Mouse (Mus musculus): ENCODE data around the gene Sdf2l1. TPM values are rescaled to one million over a fixed set of nuclear protein-coding genes. Genes with fewer than 3 reads are reported as not detected.

The Sdf2l1 gene
- polyA plus RNA-seq, 1 experiment from 2014 or later = 66.0 TPM

DNA sequence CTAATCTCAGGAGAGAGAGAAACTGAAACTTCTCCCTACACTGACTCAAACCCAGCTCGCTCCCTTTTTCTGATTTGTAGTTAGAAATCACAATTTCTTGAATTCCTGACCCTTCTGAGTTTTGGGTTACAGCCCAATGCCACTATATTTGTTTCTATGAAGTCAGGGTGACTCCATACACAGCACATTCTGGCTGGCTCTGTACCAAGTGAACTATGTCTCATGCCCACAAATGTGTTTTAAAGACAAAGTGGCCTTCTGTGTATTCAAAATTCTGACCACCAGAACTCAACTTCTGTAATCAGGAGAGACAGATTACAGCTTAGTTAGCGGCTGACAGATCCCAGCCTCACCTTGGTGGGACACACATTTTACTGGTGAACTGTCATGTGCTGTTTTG is 22.2 kb upstream of the Sdf2l1 start:
- 95% methylated on average over 2 of the region's 2 CpGs for WGBS
- TF ChIP-seq CTCF (IDR thresholded peaks at IDR 0.05; ENCODE audit: low read depth) = no peak
- Histone ChIP-seq H3K27me3 (ENCODE audit: insufficient read depth, low read length) (no peaks in the 10 kb centered on the region), H3K4me2 (no peak overlapping the region), H3K36me3 (ENCODE audit: insufficient read depth) (peaks cover 63% of the 10 kb centered on the region), H3K9ac (no peak overlapping the region), H3K9me3 (ENCODE audit: low read depth, low read length) (no peaks in the 10 kb centered on the region), H3K4me3 (ENCODE audit: low read depth, low read length) (no peak overlapping the region), H3K4me1 (ENCODE audit: insufficient read depth) (no peaks in the 10 kb centered on the region), H3K27ac (ENCODE audit: low read depth) (no peak overlapping the region)
- no peak for DNase-seq
- no peak for ATAC-seq (ENCODE audit: insufficient read depth)

- Histone ChIP-seq H3K4me1 (ENCODE audit: insufficient read depth) (peaks cover 14% of the 10 kb centered on the region), H3K4me2 (no peak overlapping the region), H3K27me3 (ENCODE audit: insufficient read depth, low read length) (no peaks in the 10 kb centered on the region), H3K9me3 (ENCODE audit: low read depth, low read length) (no peaks in the 10 kb centered on the region), H3K4me3 (ENCODE audit: low read depth, low read length) (no peak overlapping the region), H3K27ac (ENCODE audit: low read depth) (no peak overlapping the region), H3K36me3 (ENCODE audit: insufficient read depth) (peaks cover 41% of the 10 kb centered on the region), H3K9ac (no peak overlapping the region)
- no peak for ATAC-seq (ENCODE audit: insufficient read depth)
- 96% methylated on average over 4 of the region's 4 CpGs for WGBS
- DNase-seq = no peak
- no peak for TF ChIP-seq CTCF (IDR thresholded peaks at IDR 0.05; ENCODE audit: low read depth)
These were observed 19.7 kb upstream of the Sdf2l1 start for GRCm38 (mm10) chr16:17151874-17152273.

- H3K4me2 ChIP-seq = no peak overlapping the region
- DNase-seq (no peak), ATAC-seq (ENCODE audit: insufficient read depth) (no peak)
- no peaks in the 10 kb centered on the region for H3K27me3 ChIP-seq (ENCODE audit: insufficient read depth, low read length)
- H3K27ac ChIP-seq (ENCODE audit: low read depth) = no peak overlapping the region
- 79% methylated on average over 7 of the region's 7 CpGs for WGBS
- H3K9ac ChIP-seq = no peak overlapping the region
- H3K9me3 ChIP-seq (ENCODE audit: low read depth, low read length) = no peaks in the 10 kb centered on the region
- no peak for TF ChIP-seq CTCF (IDR thresholded peaks at IDR 0.05; ENCODE audit: low read depth)
- no peak overlapping the region for H3K4me3 ChIP-seq (ENCODE audit: low read depth, low read length)
- peaks cover 35% of the 10 kb centered on the region for H3K36me3 ChIP-seq (ENCODE audit: insufficient read depth)
- H3K4me1 ChIP-seq (ENCODE audit: insufficient read depth) = peaks cover 14% of the 10 kb centered on the region
These were observed 18.5 kb upstream of the Sdf2l1 start for GRCm38 (mm10) chr16:17150520-17151258.

- Histone ChIP-seq H3K9ac (peak overlapping the region; percentile 54; the same call in 1 of the 2 replicates), H3K4me3 (ENCODE audit: low read depth, low read length) (peak overlapping the region; percentile 58), H3K4me1 (ENCODE audit: insufficient read depth) (peaks cover 14% of the 10 kb centered on the region), H3K27ac (ENCODE audit: low read depth) (no peak overlapping the region), H3K36me3 (ENCODE audit: insufficient read depth) (peaks cover 15% of the 10 kb centered on the region), H3K4me2 (peak overlapping the region; percentile 99), H3K9me3 (ENCODE audit: low read depth, low read length) (no peaks in the 10 kb centered on the region), H3K27me3 (ENCODE audit: insufficient read depth, low read length) (no peaks in the 10 kb centered on the region)
- DNase-seq = peak; percentile 78
- TF ChIP-seq CTCF (IDR thresholded peaks at IDR 0.05; ENCODE audit: low read depth) = peak; percentile 67
- ATAC-seq (ENCODE audit: insufficient read depth) = peak; percentile 12; the same call in 1 of the 2 replicates
- 6% methylated on average over 16 of the region's 16 CpGs for WGBS
These were observed 15.9 kb upstream of the Sdf2l1 start for GRCm38 (mm10) chr16:17148084-17148483.

- under 1% methylated on average over 41 of the region's 41 CpGs for whole genome bisulfite sequencing
- DNase-seq = peak; percentile 41
- peak; percentile 19; the same call in 1 of the 2 replicates for ATAC-seq (ENCODE audit: insufficient read depth)
These were observed 15.3 kb upstream of the Sdf2l1 start for GRCm38 (mm10) chr16:17147391-17147929.

GRCm38 (mm10) chr16:17146772-17147235 is 14.6 kb upstream of the Sdf2l1 start, which contains the start of gene Ccdc116:
Gene Ccdc116 (minus strand): TSS chr16:17147229.
- Histone ChIP-seq H3K36me3 (ENCODE audit: insufficient read depth) (peaks cover 2% of the 10 kb centered on the region), H3K9me3 (ENCODE audit: low read depth, low read length) (no peaks in the 10 kb centered on the region), H3K4me2 (peak within 1 kb of the TSS; percentile 99), H3K4me3 (ENCODE audit: low read depth, low read length) (peak within 1 kb of the TSS; percentile 58), H3K9ac (peak within 1 kb of the TSS; percentile 54), H3K27me3 (ENCODE audit: insufficient read depth, low read length) (no peaks in the 10 kb centered on the region), H3K4me1 (ENCODE audit: insufficient read depth) (peaks cover 14% of the 10 kb centered on the region), H3K27ac (ENCODE audit: low read depth) (no peak within 1 kb of the TSS)
- peak; percentile 70 for TF ChIP-seq CTCF (IDR thresholded peaks at IDR 0.05; ENCODE audit: low read depth)
- WGBS = under 1% methylated on average over 34 of the region's 34 CpGs
- DNase-seq = peak; percentile 94
- peak; percentile 88 for ATAC-seq (ENCODE audit: insufficient read depth)

More at GRCm38 (mm10) chr16:17147391-17147929, 15.3 kb upstream of the Sdf2l1 start:
- Histone ChIP-seq H3K4me3 (ENCODE audit: low read depth, low read length) (peak overlapping the region; percentile 58), H3K9me3 (ENCODE audit: low read depth, low read length) (no peaks in the 10 kb centered on the region), H3K27me3 (ENCODE audit: insufficient read depth, low read length) (no peaks in the 10 kb centered on the region), H3K4me2 (peak overlapping the region; percentile 99), H3K4me1 (ENCODE audit: insufficient read depth) (peaks cover 14% of the 10 kb centered on the region), H3K27ac (ENCODE audit: low read depth) (no peak overlapping the region), H3K9ac (peak overlapping the region; percentile 54), H3K36me3 (ENCODE audit: insufficient read depth) (peaks cover 8% of the 10 kb centered on the region)
- no peak for TF ChIP-seq CTCF (IDR thresholded peaks at IDR 0.05; ENCODE audit: low read depth)

DNA sequence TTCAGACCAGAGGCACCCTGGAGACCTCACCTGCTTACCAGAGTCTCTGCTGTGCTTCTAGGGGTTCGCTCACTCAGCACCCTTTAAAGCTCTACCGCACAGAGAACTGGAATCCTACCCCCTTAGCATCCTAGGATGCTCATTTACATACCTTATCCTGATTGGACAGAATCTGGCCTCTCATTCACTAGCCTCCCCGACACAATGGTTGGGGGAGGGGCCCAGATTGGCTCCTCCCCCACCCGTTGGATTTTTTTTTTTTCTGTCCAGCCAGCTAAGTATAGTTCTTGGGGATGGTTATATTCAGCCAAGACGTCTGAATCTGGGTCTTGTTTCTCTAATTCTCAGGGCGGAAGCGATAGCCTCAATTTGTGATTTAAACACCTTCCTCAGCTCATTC is 12.2 kb upstream of the Sdf2l1 start, which contains the start of gene Ydjc:
Gene Ydjc, plus strand, starts transcription at position 283 of the 400 bp plus-strand sequence.
- no peak within 1 kb of the TSS for H3K4me2 ChIP-seq
- H3K27ac ChIP-seq (ENCODE audit: low read depth) = no peak within 1 kb of the TSS
- peak; percentile 60 for DNase-seq
- H3K4me3 ChIP-seq (ENCODE audit: low read depth, low read length) = no peak within 1 kb of the TSS
- peaks cover 14% of the 10 kb centered on the region for H3K4me1 ChIP-seq (ENCODE audit: insufficient read depth)
- WGBS = 21% methylated on average over 7 of the region's 7 CpGs
- ATAC-seq (ENCODE audit: insufficient read depth) = no peak
- no peak within 1 kb of the TSS for H3K9ac ChIP-seq
- TF ChIP-seq CTCF (IDR thresholded peaks at IDR 0.05; ENCODE audit: low read depth) = no peak
- no peaks in the 10 kb centered on the region for H3K36me3 ChIP-seq (ENCODE audit: insufficient read depth)
- H3K27me3 ChIP-seq (ENCODE audit: insufficient read depth, low read length) = no peaks in the 10 kb centered on the region
- no peaks in the 10 kb centered on the region for H3K9me3 ChIP-seq (ENCODE audit: low read depth, low read length)
